Mouse (Mus musculus): ENCODE measurements at regions not wholly inside any gene's neighbourhood (a gene's known extent, or its start where the extent isn't known, plus 50 kb on each side); places are given as distances from the start of the nearest gene placed in this dataset.
A peak's percentile ranks its signal among the peaks of the same experiment; 100 is the strongest.

GRCm38 (mm10) chrX:19168111-19168510, 313.0 kb downstream of the Tex13c3 start:
- Histone ChIP-seq H3K4me3 (replicated peaks in 1 of 3; ENCODE audit: low read depth in 2 of 3, low read length in 2 of 3, poor library complexity in 1 of 3) (no peak overlapping the region), H3K36me3 (replicated peaks in 1 of 2; ENCODE audit: control insufficient read depth in 1 of 2, insufficient read depth in 1 of 2, low read length in 1 of 2) (no peaks in the 10 kb centered on the region), H3K79me2 (replicated peaks; ENCODE audit: control insufficient read depth, extremely low read depth, insufficient read depth, poor library complexity, severe bottlenecking) (no peaks in the 10 kb centered on the region), H3K4me2 (ENCODE audit: insufficient read depth, low read depth, poor library complexity, severe bottlenecking) (no peak overlapping the region; the same call in 1 of the 2 replicates), H3K27me3 (replicated peaks) (no peaks in the 10 kb centered on the region), H3K4me1 (ENCODE audit: control insufficient read depth in 1 of 2, insufficient read depth in 2 of 2) (peaks cover 0 to under 1% of the 10 kb centered on the region in 2 experiments; a peak in 1 of 4 replicates), H3K27ac (ENCODE audit: insufficient read depth, low read depth) (no peak overlapping the region), H3K9me3 (replicated peaks; ENCODE audit: low read length) (no peaks in the 10 kb centered on the region), H3K9ac (ENCODE audit: insufficient read depth, low read depth) (no peak overlapping the region)
- in situ Hi-C loops (cut with MboI; ENCODE audit: low pct_ligation_motif_present, low pct_unique_long_range_greater_than_20kb, low sequenced_read_pairs): no loop called here
- TF ChIP-seq MXI1 (IDR thresholded peaks at IDR 0.05; ENCODE audit: low read depth, low read length) (no peak), POLR2A (IDR thresholded peaks at IDR 0.05; ENCODE audit: low read depth, low read length) (no peak), PAX5 (IDR thresholded peaks at IDR 0.05; ENCODE audit: low read length) (no peak), E2F4 (IDR thresholded peaks at IDR 0.05; ENCODE audit: insufficient replicate concordance, low read depth, low read length) (no peak), JUN (IDR thresholded peaks at IDR 0.05; ENCODE audit: insufficient read depth, low read depth, low read length) (no peak), MAX (IDR thresholded peaks at IDR 0.05; ENCODE audit: low read length) (no peak), MEF2A (IDR thresholded peaks at IDR 0.05; ENCODE audit: borderline replicate concordance, low read depth, low read length) (no peak), NRF1 (IDR thresholded peaks at IDR 0.05; ENCODE audit: low read depth, low read length) (no peak), ZNF384 (IDR thresholded peaks at IDR 0.05; ENCODE audit: low read depth, low read length) (no peak), RAD21 (IDR thresholded peaks at IDR 0.05; ENCODE audit: low read depth, low read length) (no peak), MAZ (IDR thresholded peaks at IDR 0.05; ENCODE audit: low read depth, low read length) (no peak), CHD2 (IDR thresholded peaks at IDR 0.05; ENCODE audit: low read length) (no peak), ETS1 (conservative IDR thresholded peaks at IDR 0.05; ENCODE audit: low read depth, low read length) (no peak), POLR2AphosphoS2 (IDR thresholded peaks at IDR 0.05; ENCODE audit: low read depth, low read length) (no peak), MYC (IDR thresholded peaks at IDR 0.05; ENCODE audit: low read depth, low read length) (no peak), ELF1 (IDR thresholded peaks at IDR 0.05; ENCODE audit: low read depth, low read length) (no peak), TCF12 (IDR thresholded peaks at IDR 0.05; ENCODE audit: low read depth, low read length) (no peak), USF1 (IDR thresholded peaks at IDR 0.05; ENCODE audit: low read depth, low read length) (no peak), KAT2A (IDR thresholded peaks at IDR 0.05; ENCODE audit: insufficient replicate concordance, low read length) (no peak), SIN3A (IDR thresholded peaks at IDR 0.05; ENCODE audit: low read length) (no peak)
- dilution Hi-C loops (cut with MboI; ENCODE audit: extremely low pct_ligation_motif_present, extremely low pct_unique_long_range_greater_than_20kb, low sequenced_read_pairs): no loop called here
- DNase-seq (ENCODE audit: extremely low read depth): no peak

GRCm38 (mm10) chrX:19167121-19167853, 313.8 kb downstream of the Tex13c3 start:
- no peak overlapping the region for H3K27ac ChIP-seq (ENCODE audit: insufficient read depth, low read depth)
- H3K9ac ChIP-seq (ENCODE audit: insufficient read depth, low read depth): peak overlapping the region; percentile 66
- TF ChIP-seq USF2 (conservative IDR thresholded peaks at IDR 0.05; ENCODE audit: low read depth, low read length) (peak; percentile 41), HCFC1 (IDR thresholded peaks at IDR 0.05; ENCODE audit: low read depth, low read length) (no peak), ZNF384 (IDR thresholded peaks at IDR 0.05; ENCODE audit: low read depth, low read length) (0 out of 2 replicates have a peak, but pooled peaks have one; percentile 17), BHLHE40 (IDR thresholded peaks at IDR 0.05; ENCODE audit: low read depth, low read length) (peak; percentile 85), POLR2A (IDR thresholded peaks at IDR 0.05; ENCODE audit: low read depth, low read length) (peak; percentile 63; the same call in 1 of the 2 replicates), TBP (conservative IDR thresholded peaks at IDR 0.05; ENCODE audit: low read depth, low read length) (peak; percentile 86), E2F4 (IDR thresholded peaks at IDR 0.05; ENCODE audit: insufficient replicate concordance, low read depth, low read length) (no peak), USF1 (IDR thresholded peaks at IDR 0.05; ENCODE audit: low read depth, low read length) (peak; percentile 49), CHD2 (IDR thresholded peaks at IDR 0.05; ENCODE audit: low read length) (no peak)
- dilution Hi-C loops (cut with MboI; ENCODE audit: extremely low pct_ligation_motif_present, extremely low pct_unique_long_range_greater_than_20kb, low sequenced_read_pairs): no loop called here
- H3K9me3 ChIP-seq (replicated peaks; ENCODE audit: low read length): no peaks in the 10 kb centered on the region
- H3K27me3 ChIP-seq (replicated peaks): no peaks in the 10 kb centered on the region
- H3K36me3 ChIP-seq (replicated peaks in 1 of 2; ENCODE audit: control insufficient read depth in 1 of 2, insufficient read depth in 1 of 2, low read length in 1 of 2): no peaks in the 10 kb centered on the region
- peak overlapping the region; percentile 41 to 54 (median 54) for H3K4me3 ChIP-seq (replicated peaks in 1 of 3; ENCODE audit: low read depth in 2 of 3, low read length in 2 of 3, poor library complexity in 1 of 3)
- no peaks in the 10 kb centered on the region for H3K79me2 ChIP-seq (replicated peaks; ENCODE audit: control insufficient read depth, extremely low read depth, insufficient read depth, poor library complexity, severe bottlenecking)
- in situ Hi-C loops (cut with MboI; ENCODE audit: low pct_ligation_motif_present, low pct_unique_long_range_greater_than_20kb, low sequenced_read_pairs): no loop called here
- peak overlapping the region; percentile 71 for H3K4me2 ChIP-seq (ENCODE audit: insufficient read depth, low read depth, poor library complexity, severe bottlenecking)
- H3K4me1 ChIP-seq (ENCODE audit: control insufficient read depth in 1 of 2, insufficient read depth in 2 of 2): peaks cover 0 to 4% of the 10 kb centered on the region in 2 experiments; a peak in 1 of 4 replicates
- peak; percentile 46 for DNase-seq (ENCODE audit: extremely low read depth)
